Mouse (Mus musculus): ENCODE results near the gene Ppm1e. TPM values are rescaled to one million over a fixed set of nuclear protein-coding genes. Genes with fewer than 3 reads are reported as not detected.
A peak's percentile ranks its signal among the peaks of the same experiment; 100 is the strongest.

Ppm1e gene
- polyA plus RNA-seq, 1 experiment from 2014 or later, result 0.84 TPM

GRCm38 (mm10) chr11:87357317-87358300 is 1.2 kb downstream of the Ppm1e start:
- 0 out of 2 replicates have a peak, but pooled peaks cover 2% of the 10 kb centered on the region for H3K4me1 ChIP-seq (replicated peaks; ENCODE audit: control insufficient read depth, insufficient read depth)
- H3K9ac ChIP-seq (ENCODE audit: low read length), result peak overlapping the region; percentile 56
- no peaks in the 10 kb centered on the region for H3K9me3 ChIP-seq (ENCODE audit: control insufficient read depth, low read length)
- no peak overlapping the region for H3K27ac ChIP-seq (replicated peaks)
- peak; percentile 14 for DNase-seq (ENCODE audit: low spot score)
- H3K27me3 ChIP-seq (ENCODE audit: control insufficient read depth, insufficient read depth, low read length), result peaks cover 4% of the 10 kb centered on the region; the same call in 1 of the 2 replicates
- H3K4me3 ChIP-seq (ENCODE audit: low read depth, low read length), result peak overlapping the region; percentile 68
- peak overlapping the region; percentile 97 for H3K4me2 ChIP-seq (replicated peaks; ENCODE audit: low read depth)
- no peaks in the 10 kb centered on the region for H3K36me3 ChIP-seq (ENCODE audit: control insufficient read depth, insufficient read depth, low read length)
- TF ChIP-seq EP300 (optimal IDR thresholded peaks at IDR 0.05), result no peak
- TF ChIP-seq CTCF (IDR thresholded peaks at IDR 0.05; ENCODE audit: low read depth), result no peak
- 0 out of 2 replicates have a peak, but pooled peaks have one; percentile 10 for ATAC-seq (ENCODE audit: low FRiP score, low TSS enrichment)
- WGBS, result 8% methylated on average over 31 of the region's 31 CpGs

GRCm38 (mm10) chr11:87354861-87355260 is 4.0 kb downstream of the Ppm1e start:
- Histone ChIP-seq H3K36me3 (ENCODE audit: control insufficient read depth, insufficient read depth, low read length) (no peaks in the 10 kb centered on the region), H3K4me3 (ENCODE audit: low read depth, low read length) (no peak overlapping the region), H3K4me1 (replicated peaks; ENCODE audit: control insufficient read depth, insufficient read depth) (0 out of 2 replicates have a peak, but pooled peaks cover 2% of the 10 kb centered on the region), H3K27ac (replicated peaks) (no peak overlapping the region), H3K9me3 (ENCODE audit: control insufficient read depth, low read length) (no peaks in the 10 kb centered on the region), H3K27me3 (ENCODE audit: control insufficient read depth, insufficient read depth, low read length) (peaks cover 4% of the 10 kb centered on the region; the same call in 1 of the 2 replicates), H3K9ac (ENCODE audit: low read length) (no peak overlapping the region), H3K4me2 (replicated peaks; ENCODE audit: low read depth) (no peak overlapping the region)
- ATAC-seq (ENCODE audit: low FRiP score, low TSS enrichment), result no peak
- DNase-seq (ENCODE audit: low spot score), result no peak
- TF ChIP-seq CTCF (IDR thresholded peaks at IDR 0.05; ENCODE audit: low read depth) (no peak), EP300 (optimal IDR thresholded peaks at IDR 0.05) (no peak)
- 80% methylated on average over 1 of the region's 1 CpGs for WGBS

- no peak overlapping the region for H3K27ac ChIP-seq (replicated peaks)
- no peaks in the 10 kb centered on the region for H3K9me3 ChIP-seq (ENCODE audit: control insufficient read depth, low read length)
- 80% methylated on average over 7 of the region's 7 CpGs for WGBS
- H3K27me3 ChIP-seq (ENCODE audit: control insufficient read depth, insufficient read depth, low read length), result peaks cover 4% of the 10 kb centered on the region; the same call in 1 of the 2 replicates
- TF ChIP-seq EP300 (optimal IDR thresholded peaks at IDR 0.05) (no peak), CTCF (IDR thresholded peaks at IDR 0.05; ENCODE audit: low read depth) (no peak)
- H3K4me3 ChIP-seq (ENCODE audit: low read depth, low read length), result no peak overlapping the region
- DNase-seq (ENCODE audit: low spot score) (no peak), ATAC-seq (ENCODE audit: low FRiP score, low TSS enrichment) (no peak)
- no peaks in the 10 kb centered on the region for H3K36me3 ChIP-seq (ENCODE audit: control insufficient read depth, insufficient read depth, low read length)
- no peak overlapping the region for H3K4me2 ChIP-seq (replicated peaks; ENCODE audit: low read depth)
- H3K4me1 ChIP-seq (replicated peaks; ENCODE audit: control insufficient read depth, insufficient read depth), result 0 out of 2 replicates have a peak, but pooled peaks cover 2% of the 10 kb centered on the region
- no peak overlapping the region for H3K9ac ChIP-seq (ENCODE audit: low read length)
Observed at GRCm38 (mm10) chr11:87353646-87354170, 5.1 kb downstream of the Ppm1e start.

- H3K36me3 ChIP-seq (ENCODE audit: control insufficient read depth, insufficient read depth, low read length), result no peaks in the 10 kb centered on the region
- H3K9me3 ChIP-seq (ENCODE audit: control insufficient read depth, low read length), result no peaks in the 10 kb centered on the region
- H3K4me1 ChIP-seq (replicated peaks; ENCODE audit: control insufficient read depth, insufficient read depth), result no peaks in the 10 kb centered on the region
- no peak overlapping the region for H3K4me2 ChIP-seq (replicated peaks; ENCODE audit: low read depth)
- 88% methylated on average over 3 of the region's 3 CpGs for WGBS
- ATAC-seq (ENCODE audit: low FRiP score, low TSS enrichment) (no peak), DNase-seq (ENCODE audit: low spot score) (no peak)
- no peak for TF ChIP-seq CTCF (IDR thresholded peaks at IDR 0.05; ENCODE audit: low read depth)
- TF ChIP-seq EP300 (optimal IDR thresholded peaks at IDR 0.05), result no peak
- H3K4me3 ChIP-seq (ENCODE audit: low read depth, low read length), result no peak overlapping the region
- H3K9ac ChIP-seq (ENCODE audit: low read length), result no peak overlapping the region
- no peaks in the 10 kb centered on the region for H3K27me3 ChIP-seq (ENCODE audit: control insufficient read depth, insufficient read depth, low read length)
- no peak overlapping the region for H3K27ac ChIP-seq (replicated peaks)
Observed at GRCm38 (mm10) chr11:87326381-87326780, 32.4 kb downstream of the Ppm1e start.

- H3K27ac ChIP-seq (replicated peaks), result no peak overlapping the region
- H3K4me3 ChIP-seq (ENCODE audit: low read depth, low read length), result no peak overlapping the region
- DNase-seq (ENCODE audit: low spot score) (no peak), ATAC-seq (ENCODE audit: low FRiP score, low TSS enrichment) (no peak)
- 51% methylated on average over 8 of the region's 8 CpGs for WGBS
- no peak overlapping the region for H3K9ac ChIP-seq (ENCODE audit: low read length)
- TF ChIP-seq EP300 (optimal IDR thresholded peaks at IDR 0.05) (no peak), CTCF (IDR thresholded peaks at IDR 0.05; ENCODE audit: low read depth) (no peak)
- H3K4me2 ChIP-seq (replicated peaks; ENCODE audit: low read depth), result no peak overlapping the region
- no peaks in the 10 kb centered on the region for H3K36me3 ChIP-seq (ENCODE audit: control insufficient read depth, insufficient read depth, low read length)
- H3K4me1 ChIP-seq (replicated peaks; ENCODE audit: control insufficient read depth, insufficient read depth), result no peaks in the 10 kb centered on the region
- H3K9me3 ChIP-seq (ENCODE audit: control insufficient read depth, low read length), result no peaks in the 10 kb centered on the region
- no peaks in the 10 kb centered on the region for H3K27me3 ChIP-seq (ENCODE audit: control insufficient read depth, insufficient read depth, low read length)
Observed at GRCm38 (mm10) chr11:87322558-87322957, 36.3 kb downstream of the Ppm1e start.
